14 mouse cellular contexts compared by ENCODE assay signal in genomic region chr8:84793134-84793533, GRCm38 (mm10). TPM values are rescaled to one million over a fixed set of nuclear protein-coding genes. Genes with fewer than 3 reads are reported as not detected.
A peak's percentile ranks its signal among the peaks of the same experiment; 100 is the strongest.
DNase-seq lines count a peak whose midpoint lies in the region; ATAC-seq and TF ChIP-seq lines count a peak whose summit lies in the region.
"Had no signal": no experiment of that assay in that cellular context is flagged by ENCODE, and none has a peak within 500 bp of the region (broad histone marks: within the 10 kb centered on the region; RNA-seq: fewer than 3 reads in every experiment).

No protein-coding gene starts in this region.

- H3K27me3 ChIP-seq in forebrain, embryonic 12.5 days: peaks cover 100% of the 10 kb centered on the region
- H3K27me3 ChIP-seq in forebrain, embryonic 10.5 days (ENCODE audit: poor library complexity, severe bottlenecking): peaks cover 100% of the 10 kb centered on the region
- no peaks in the 10 kb centered on the region for H3K27me3 ChIP-seq in liver, adult 2 months (ENCODE audit: control insufficient read depth, insufficient read depth, low read length)
- H3K27me3 ChIP-seq in midbrain, embryonic 16.5 days (ENCODE audit: control insufficient read depth, insufficient read depth, low read depth, low read length): peaks cover 56% of the 10 kb centered on the region
- H3K27me3 ChIP-seq: Patski had no signal

- TF ChIP-seq CTCF in liver, adult 2 months (IDR thresholded peaks at IDR 0.05; ENCODE audit: low read depth, low read length): no peak

- peaks cover 33% of the 10 kb centered on the region for H3K4me1 ChIP-seq in forebrain, embryonic 12.5 days
- H3K4me1 ChIP-seq in forebrain, embryonic 10.5 days: peaks cover 19% of the 10 kb centered on the region
- H3K4me1 ChIP-seq in liver, adult 2 months (ENCODE audit: control insufficient read depth, insufficient read depth, low read length): peaks cover 75% of the 10 kb centered on the region
- peaks cover 6% of the 10 kb centered on the region; the same call in 1 of the 2 replicates for H3K4me1 ChIP-seq in midbrain, embryonic 16.5 days (ENCODE audit: control insufficient read depth, insufficient read depth, low read length)

- ATAC-seq in forebrain, embryonic 12.5 days (ENCODE audit: low FRiP score): no peak
- ATAC-seq in midbrain, embryonic 16.5 days: no peak
- ATAC-seq: liver, embryonic 12.5 days; Patski had no signal

- peak overlapping the region; percentile 40; the same call in 1 of the 2 replicates for H3K9ac ChIP-seq in forebrain, embryonic 12.5 days
- peak overlapping the region; percentile 63 for H3K9ac ChIP-seq in liver, adult 2 months (ENCODE audit: low read depth, low read length)
- no peak overlapping the region for H3K9ac ChIP-seq in midbrain, embryonic 16.5 days (ENCODE audit: low read depth, low read length)
- H3K9ac ChIP-seq: liver, embryonic 12.5 days had no signal

- no peak for DNase-seq in forebrain, embryonic 10.5 days (ENCODE audit: extremely low spot score, low spot score)
- no peak for DNase-seq in liver, adult 2 months (ENCODE audit: extremely low read depth, low read depth, low spot score)
- no peak for DNase-seq in liver
- peak; percentile 53 to 59 for DNase-seq in cerebellum, postnatal 14 days
- DNase-seq in testis, postnatal 14 days (ENCODE audit: low spot score): no peak
- DNase-seq in B cell, adult 2 months: no peak
- DNase-seq: adrenal gland, postnatal 14 days; kidney, adult 11 months; spleen, adult 18-20 months had no signal

- no peaks in the 10 kb centered on the region for H3K36me3 ChIP-seq in forebrain, embryonic 12.5 days (replicated peaks)
- no peaks in the 10 kb centered on the region; the same call in 1 of the 2 replicates for H3K36me3 ChIP-seq in forebrain, embryonic 10.5 days (replicated peaks)
- peaks cover 2% of the 10 kb centered on the region; the same call in 1 of the 2 replicates for H3K36me3 ChIP-seq in liver, adult 2 months (ENCODE audit: control insufficient read depth, insufficient read depth, low read length)
- no peaks in the 10 kb centered on the region for H3K36me3 ChIP-seq in midbrain, embryonic 16.5 days (ENCODE audit: control insufficient read depth, insufficient read depth, low read length)
- H3K36me3 ChIP-seq: liver, embryonic 12.5 days had no signal

- H3K27ac ChIP-seq in forebrain, embryonic 12.5 days: no peak overlapping the region
- no peak overlapping the region for H3K27ac ChIP-seq in forebrain, embryonic 10.5 days
- peak overlapping the region; percentile 82 for H3K27ac ChIP-seq in liver, adult 2 months (replicated peaks; ENCODE audit: insufficient read depth, low read depth, low read length)
- H3K27ac ChIP-seq in midbrain, embryonic 16.5 days (ENCODE audit: low read length): peak overlapping the region; percentile 74
- H3K27ac ChIP-seq: liver, embryonic 12.5 days had no signal

- H3K9me3 ChIP-seq in forebrain, embryonic 12.5 days: no peaks in the 10 kb centered on the region
- no peaks in the 10 kb centered on the region for H3K9me3 ChIP-seq in forebrain, embryonic 10.5 days
- H3K9me3 ChIP-seq in midbrain, embryonic 16.5 days (replicated peaks; ENCODE audit: control insufficient read depth, low read length, poor library complexity, severe bottlenecking): no peaks in the 10 kb centered on the region
- H3K9me3 ChIP-seq: heart, embryonic 15.5 days; liver, embryonic 12.5 days had no signal

- no peak overlapping the region for H3K4me3 ChIP-seq in forebrain, embryonic 12.5 days (replicated peaks)
- no peak overlapping the region for H3K4me3 ChIP-seq in forebrain, embryonic 10.5 days
- H3K4me3 ChIP-seq in liver, adult 2 months (ENCODE audit: insufficient read depth, low read depth, low read length): no peak overlapping the region
- H3K4me3 ChIP-seq in midbrain, embryonic 16.5 days (ENCODE audit: low read depth, low read length): no peak overlapping the region
- H3K4me3 ChIP-seq: heart, embryonic 15.5 days; liver, embryonic 12.5 days had no signal

- peak overlapping the region; percentile 28; the same call in 1 of the 2 replicates for H3K4me2 ChIP-seq in forebrain, embryonic 12.5 days
- H3K4me2 ChIP-seq in midbrain, embryonic 16.5 days (ENCODE audit: low read length): no peak overlapping the region
- H3K4me2 ChIP-seq: liver, embryonic 12.5 days had no signal

- H3K79me2 ChIP-seq in liver, adult 2 months (ENCODE audit: control insufficient read depth, insufficient read depth, low read length): peaks cover 79% of the 10 kb centered on the region

- WGBS in forebrain, embryonic 12.5 days: 81% methylated on average over 9 of the region's 9 CpGs
- 87% methylated on average over 9 of the region's 9 CpGs for WGBS in forebrain, embryonic 10.5 days
- 62% methylated on average over 9 of the region's 9 CpGs for WGBS in liver, adult 2 months
- 86% methylated on average over 9 of the region's 9 CpGs for WGBS in midbrain, embryonic 16.5 days

- no peak for TF ChIP-seq POLR2A in liver, adult 2 months (IDR thresholded peaks at IDR 0.05; ENCODE audit: extremely low read depth, insufficient read depth, low read length)

RNA-seq across cellular contexts. Expression of gene Nfix, which starts 7.0 kb away (rescaled TPM):
- polyA plus RNA-seq in forebrain, embryonic 12.5 days (2016; fragmentation: Nextera tagmentation; extraction: Ambion mirVana): 31.9 and 33.2 TPM in 2 replicates
- polyA plus RNA-seq in forebrain, embryonic 10.5 days (2016; fragmentation: Nextera tagmentation; extraction: Ambion mirVana): 0.46 and 1.8 TPM in 2 replicates
- total RNA-seq in liver, adult 2 months (2014; rRNA removed): 20.7 and 27.5 TPM in 2 replicates
- polyA plus RNA-seq in liver, adult 2 months (2012; rRNA removed): 32.9 and 34.4 TPM in 2 replicates
- 44.1 and 55.4 TPM in 2 replicates for polyA plus RNA-seq in midbrain, embryonic 16.5 days (2015; fragmentation: Nextera tagmentation; extraction: Ambion mirVana)

RNA-seq across cellular contexts. Expression of gene Dand5, which starts 29.5 kb away (rescaled TPM):
- polyA plus RNA-seq in forebrain, embryonic 12.5 days (2016; fragmentation: Nextera tagmentation; extraction: Ambion mirVana): 5.3 and 5.6 TPM in 2 replicates
- 2.9 and 3.5 TPM in 2 replicates for polyA plus RNA-seq in forebrain, embryonic 10.5 days (2016; fragmentation: Nextera tagmentation; extraction: Ambion mirVana)
- 0.94 and 1.8 TPM in 2 replicates for total RNA-seq in liver, adult 2 months (2014; rRNA removed)
- polyA plus RNA-seq in liver, adult 2 months (2012; rRNA removed): 2.0 and 2.6 TPM in 2 replicates
- 11.7 and 12.4 TPM in 2 replicates for polyA plus RNA-seq in midbrain, embryonic 16.5 days (2015; fragmentation: Nextera tagmentation; extraction: Ambion mirVana)

RNA-seq across cellular contexts. Expression of gene Gadd45gip1, which starts 38.2 kb away (rescaled TPM):
- polyA plus RNA-seq in forebrain, embryonic 12.5 days (2016; fragmentation: Nextera tagmentation; extraction: Ambion mirVana): 43.0 and 44.8 TPM in 2 replicates
- 49.1 and 49.6 TPM in 2 replicates for polyA plus RNA-seq in forebrain, embryonic 10.5 days (2016; fragmentation: Nextera tagmentation; extraction: Ambion mirVana)
- 26.7 and 28.1 TPM in 2 replicates for total RNA-seq in liver, adult 2 months (2014; rRNA removed)
- 29.8 and 34.2 TPM in 2 replicates for polyA plus RNA-seq in liver, adult 2 months (2012; rRNA removed)
- polyA plus RNA-seq in midbrain, embryonic 16.5 days (2015; fragmentation: Nextera tagmentation; extraction: Ambion mirVana): 35.0 and 37.4 TPM in 2 replicates

RNA-seq across cellular contexts. Expression of gene Rad23a, which starts 47.3 kb away (rescaled TPM):
- 108 and 118 TPM in 2 replicates for polyA plus RNA-seq in forebrain, embryonic 12.5 days (2016; fragmentation: Nextera tagmentation; extraction: Ambion mirVana)
- 130 and 137 TPM in 2 replicates for polyA plus RNA-seq in forebrain, embryonic 10.5 days (2016; fragmentation: Nextera tagmentation; extraction: Ambion mirVana)
- 28.2 and 40.7 TPM in 2 replicates for total RNA-seq in liver, adult 2 months (2014; rRNA removed)
- 52.0 and 68.4 TPM in 2 replicates for polyA plus RNA-seq in liver, adult 2 months (2012; rRNA removed)
- 80.7 and 85.6 TPM in 2 replicates for polyA plus RNA-seq in midbrain, embryonic 16.5 days (2015; fragmentation: Nextera tagmentation; extraction: Ambion mirVana)

RNA-seq across cellular contexts. Expression of gene Calr, which starts 53.6 kb away (rescaled TPM):
- 619 TPM in 2 replicates for polyA plus RNA-seq in forebrain, embryonic 12.5 days (2016; fragmentation: Nextera tagmentation; extraction: Ambion mirVana)
- polyA plus RNA-seq in forebrain, embryonic 10.5 days (2016; fragmentation: Nextera tagmentation; extraction: Ambion mirVana): 735 and 764 TPM in 2 replicates
- 411 and 458 TPM in 2 replicates for total RNA-seq in liver, adult 2 months (2014; rRNA removed)
- 308 and 349 TPM in 2 replicates for polyA plus RNA-seq in liver, adult 2 months (2012; rRNA removed)
- 662 and 691 TPM in 2 replicates for polyA plus RNA-seq in midbrain, embryonic 16.5 days (2015; fragmentation: Nextera tagmentation; extraction: Ambion mirVana)

Comparison
In these comparisons a context has a peak if more than half of its experiments do, and no peak if none do; other contexts are left out.
1. RNA of gene Nfix, which starts 7.0 kb away (polyA plus RNA-seq): 44.1 to 55.4 TPM in midbrain, embryonic 16.5 days, 32.9 to 34.4 TPM in liver, adult 2 months and 31.9 to 33.2 TPM in forebrain, embryonic 12.5 days; 0.46 to 1.8 TPM in forebrain, embryonic 10.5 days; every median in the first group is over 10 times any median in the second.
2. H3K27ac ChIP-seq: peak in liver, adult 2 months (single experiment) and midbrain, embryonic 16.5 days (single experiment); none in forebrain, embryonic 12.5 days (single experiment) and forebrain, embryonic 10.5 days (single experiment).
3. DNase-seq: peak in cerebellum, postnatal 14 days (2 of 2); none in forebrain, embryonic 10.5 days (single experiment), liver, adult 2 months (single experiment), liver (single experiment), testis, postnatal 14 days (single experiment) and B cell, adult 2 months (0 of 2).